Mouse (Mus musculus): ENCODE results near the gene 4931409K22Rik. TPM values are rescaled to one million over a fixed set of nuclear protein-coding genes. Genes with fewer than 3 reads are reported as not detected.
A peak's percentile ranks its signal among the peaks of the same experiment; 100 is the strongest.

Gene 4931409K22Rik
- polyA plus RNA-seq, 1 experiment from 2014 or later = 0.26 TPM

- Histone ChIP-seq H3K9me3 (no peaks in the 10 kb centered on the region), H3K9ac (no peak overlapping the region), H3K4me3 (no peak overlapping the region), H3K4me2 (no peak overlapping the region), H3K36me3 (no peaks in the 10 kb centered on the region), H3K27me3 (peaks cover 16% of the 10 kb centered on the region), H3K27ac (no peak overlapping the region), H3K4me1 (no peaks in the 10 kb centered on the region)
- 42% methylated on average over 11 of the region's 11 CpGs for WGBS
- no peak for ATAC-seq (ENCODE audit: insufficient number of reproducible peaks, low FRiP score, low TSS enrichment, low read depth)
These were observed 46.0 kb downstream of the 4931409K22Rik start for GRCm38 (mm10) chr5:24510635-24511034.

GRCm38 (mm10) chr5:24508406-24508805, 48.2 kb downstream of the 4931409K22Rik start:
- Histone ChIP-seq H3K4me1 (peaks cover 8% of the 10 kb centered on the region), H3K9me3 (no peaks in the 10 kb centered on the region), H3K4me2 (no peak overlapping the region), H3K36me3 (no peaks in the 10 kb centered on the region), H3K27ac (no peak overlapping the region), H3K4me3 (no peak overlapping the region), H3K9ac (no peak overlapping the region), H3K27me3 (peaks cover 33% of the 10 kb centered on the region)
- 91% methylated on average over 7 of the region's 7 CpGs for WGBS
- no peak for ATAC-seq (ENCODE audit: insufficient number of reproducible peaks, low FRiP score, low TSS enrichment, low read depth)

DNA sequence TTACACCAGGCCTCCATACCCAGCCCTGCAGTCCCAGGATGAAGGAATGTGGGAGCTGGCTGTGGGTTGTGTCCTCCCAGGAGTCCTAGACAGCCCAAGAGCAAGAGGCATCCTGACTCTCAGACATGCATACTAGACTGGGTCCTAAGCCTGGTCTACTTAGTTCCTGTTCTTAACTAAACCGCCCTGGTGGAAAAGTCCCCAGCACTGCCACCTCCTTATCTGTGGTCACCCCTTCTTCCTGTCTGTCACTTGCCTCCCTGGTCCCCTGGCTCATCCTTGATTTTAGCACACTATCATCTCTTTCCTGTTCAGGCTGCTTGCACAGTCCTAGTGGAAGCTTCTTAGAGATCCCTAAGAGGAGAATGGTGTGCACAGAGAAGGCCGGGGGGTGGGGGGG, 51.1 kb downstream of the 4931409K22Rik start:
- no peak overlapping the region for H3K4me3 ChIP-seq
- H3K4me2 ChIP-seq = no peak overlapping the region
- H3K4me1 ChIP-seq = peaks cover 8% of the 10 kb centered on the region
- no peak for ATAC-seq (ENCODE audit: insufficient number of reproducible peaks, low FRiP score, low TSS enrichment, low read depth)
- WGBS = 53% methylated on average over 2 of the region's 2 CpGs
- H3K36me3 ChIP-seq = peaks cover 22% of the 10 kb centered on the region
- no peak overlapping the region for H3K9ac ChIP-seq
- peaks cover 38% of the 10 kb centered on the region for H3K27me3 ChIP-seq
- no peaks in the 10 kb centered on the region for H3K9me3 ChIP-seq
- no peak overlapping the region for H3K27ac ChIP-seq

DNA sequence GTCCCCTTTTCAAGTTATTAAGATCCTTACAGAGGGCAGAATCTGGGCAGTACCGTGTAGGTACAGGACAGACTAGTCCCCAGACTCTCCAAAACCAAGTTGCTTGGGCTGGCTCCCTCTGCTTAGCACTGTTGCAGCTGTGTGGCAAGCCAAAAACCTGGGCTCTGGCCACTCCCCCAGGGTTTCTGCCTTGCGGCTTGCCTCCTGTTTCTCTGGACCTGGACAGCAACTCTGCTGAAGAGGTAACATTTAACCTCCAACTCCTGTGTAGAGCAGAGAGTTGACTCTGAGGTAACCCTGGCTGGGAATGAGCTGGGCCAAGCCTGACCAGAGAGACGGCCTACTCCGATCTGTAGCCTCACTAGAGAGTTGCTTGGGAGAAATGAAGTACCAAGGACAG, 53.8 kb downstream of the 4931409K22Rik start:
- H3K36me3 ChIP-seq = peaks cover 49% of the 10 kb centered on the region
- H3K27me3 ChIP-seq = peaks cover 38% of the 10 kb centered on the region
- H3K4me3 ChIP-seq = no peak overlapping the region
- WGBS = 64% methylated on average over 4 of the region's 4 CpGs
- no peaks in the 10 kb centered on the region for H3K9me3 ChIP-seq
- ATAC-seq (ENCODE audit: insufficient number of reproducible peaks, low FRiP score, low TSS enrichment, low read depth) = no peak
- no peak overlapping the region for H3K27ac ChIP-seq
- H3K4me2 ChIP-seq = no peak overlapping the region
- H3K9ac ChIP-seq = no peak overlapping the region
- peaks cover 8% of the 10 kb centered on the region for H3K4me1 ChIP-seq

GRCm38 (mm10) chr5:24500851-24501250, 55.8 kb downstream of the 4931409K22Rik start:
- H3K36me3 ChIP-seq = peaks cover 68% of the 10 kb centered on the region
- WGBS = 86% methylated on average over 11 of the region's 11 CpGs
- no peak for ATAC-seq (ENCODE audit: insufficient number of reproducible peaks, low FRiP score, low TSS enrichment, low read depth)

DNA sequence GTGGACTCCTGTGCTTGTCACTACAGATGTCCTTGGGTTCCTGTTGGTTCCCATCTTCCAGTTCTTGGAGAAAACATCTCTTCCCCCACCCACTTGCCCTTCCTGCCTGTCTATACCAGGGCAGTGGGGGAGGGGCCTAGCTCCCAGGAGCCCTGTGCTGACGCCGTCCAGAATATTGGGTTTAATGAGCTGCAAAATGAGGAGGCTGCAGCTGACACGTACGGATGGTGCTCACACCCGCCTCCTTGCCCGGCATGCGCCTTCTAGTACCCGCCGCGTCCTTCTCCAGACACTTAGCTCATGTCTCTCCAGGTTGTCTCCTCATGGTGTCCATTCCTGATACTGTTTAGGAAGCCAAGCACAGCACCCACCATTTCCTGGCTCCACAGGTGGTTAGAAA, 57.5 kb downstream of the 4931409K22Rik start:
- Histone ChIP-seq H3K4me3 (no peak overlapping the region), H3K27me3 (peaks cover 18% of the 10 kb centered on the region), H3K4me1 (0 out of 2 replicates have a peak, but pooled peaks cover under 1% of the 10 kb centered on the region), H3K4me2 (no peak overlapping the region), H3K9ac (no peak overlapping the region), H3K36me3 (peaks cover 86% of the 10 kb centered on the region), H3K27ac (no peak overlapping the region), H3K9me3 (no peaks in the 10 kb centered on the region)
- 87% methylated on average over 10 of the region's 10 CpGs for WGBS
- no peak for ATAC-seq (ENCODE audit: insufficient number of reproducible peaks, low FRiP score, low TSS enrichment, low read depth)

More at GRCm38 (mm10) chr5:24500851-24501250, 55.8 kb downstream of the 4931409K22Rik start:
- Histone ChIP-seq H3K27me3 (peaks cover 35% of the 10 kb centered on the region), H3K9me3 (no peaks in the 10 kb centered on the region), H3K27ac (no peak overlapping the region), H3K4me2 (no peak overlapping the region), H3K4me3 (no peak overlapping the region), H3K9ac (no peak overlapping the region), H3K4me1 (peaks cover 8% of the 10 kb centered on the region)

DNA sequence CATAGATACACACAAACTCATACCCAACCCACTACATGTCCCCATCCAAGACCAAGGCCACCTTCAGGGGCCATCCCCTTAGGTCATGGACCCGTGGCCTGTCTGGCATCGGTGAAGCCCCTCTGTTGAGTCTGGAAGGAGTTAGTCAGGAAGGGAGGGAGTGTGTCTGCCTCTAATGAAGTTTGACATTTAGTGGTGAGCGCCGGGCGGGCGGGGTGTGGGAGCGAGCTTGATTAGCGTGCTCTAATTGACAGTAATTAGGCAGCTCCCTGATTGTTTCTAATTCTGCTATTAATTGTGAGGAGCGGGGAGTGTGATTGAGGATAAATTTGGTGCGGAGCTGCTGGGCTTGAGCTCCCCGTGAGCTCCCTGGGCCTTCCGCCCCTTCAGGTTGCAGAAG, 59.1 kb downstream of the 4931409K22Rik start:
- Histone ChIP-seq H3K4me2 (no peak overlapping the region), H3K36me3 (peaks cover 99% of the 10 kb centered on the region), H3K9me3 (no peaks in the 10 kb centered on the region), H3K27ac (no peak overlapping the region), H3K27me3 (0 out of 2 replicates have a peak, but pooled peaks cover 4% of the 10 kb centered on the region), H3K4me1 (no peaks in the 10 kb centered on the region), H3K9ac (no peak overlapping the region), H3K4me3 (no peak overlapping the region)
- 70% methylated on average over 12 of the region's 12 CpGs for WGBS
- ATAC-seq (ENCODE audit: insufficient number of reproducible peaks, low FRiP score, low TSS enrichment, low read depth) = no peak

DNA sequence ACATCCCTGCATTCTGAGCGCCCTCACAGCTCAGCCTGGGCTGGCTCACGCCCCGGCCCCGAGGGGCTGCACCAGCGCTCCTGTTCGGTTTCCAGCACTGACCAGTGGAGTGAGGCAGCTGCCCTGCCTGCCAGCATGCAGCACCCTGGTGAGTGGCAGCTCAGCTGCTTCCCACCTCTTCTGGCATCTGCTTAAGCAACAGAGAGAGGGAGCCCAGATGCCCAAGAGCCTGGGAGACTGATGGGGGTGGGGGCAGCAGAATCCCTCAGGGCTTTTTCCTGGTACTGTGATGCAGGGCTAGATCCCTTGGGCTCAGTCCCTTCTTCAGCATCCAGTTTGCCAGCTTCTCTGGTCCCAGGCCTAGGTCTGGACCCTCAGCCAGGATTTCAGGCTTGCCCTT, 59.9 kb downstream of the 4931409K22Rik start:
- 75% methylated on average over 6 of the region's 6 CpGs for WGBS
- Histone ChIP-seq H3K9me3 (no peaks in the 10 kb centered on the region), H3K4me3 (no peak overlapping the region), H3K27me3 (0 out of 2 replicates have a peak, but pooled peaks cover 2% of the 10 kb centered on the region), H3K36me3 (peaks cover 99% of the 10 kb centered on the region), H3K9ac (no peak overlapping the region), H3K27ac (no peak overlapping the region), H3K4me1 (no peaks in the 10 kb centered on the region), H3K4me2 (no peak overlapping the region)
- no peak for ATAC-seq (ENCODE audit: insufficient number of reproducible peaks, low FRiP score, low TSS enrichment, low read depth)

DNA sequence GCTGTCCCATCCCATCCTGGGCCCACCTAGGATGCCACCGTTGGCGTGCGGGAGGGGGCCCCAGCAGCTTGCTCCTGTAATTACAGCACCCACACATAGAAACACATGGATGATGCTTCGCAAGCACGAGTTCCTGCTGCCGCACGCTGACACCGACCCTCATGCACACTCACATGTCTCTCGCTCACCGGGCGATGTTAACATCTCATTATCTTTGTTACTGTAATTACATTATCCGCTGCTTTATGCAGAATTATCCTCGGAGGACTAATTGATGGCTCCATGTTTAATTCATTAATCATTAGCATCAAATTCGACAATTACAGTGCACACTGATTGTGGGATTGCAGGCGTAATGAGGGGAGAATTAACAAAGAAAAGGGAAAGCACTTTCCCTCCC, 61.6 kb downstream of the 4931409K22Rik start:
- Histone ChIP-seq H3K36me3 (peaks cover 99% of the 10 kb centered on the region), H3K9ac (no peak overlapping the region), H3K4me1 (no peaks in the 10 kb centered on the region), H3K4me3 (no peak overlapping the region), H3K9me3 (no peaks in the 10 kb centered on the region), H3K27ac (no peak overlapping the region), H3K4me2 (no peak overlapping the region), H3K27me3 (no peaks in the 10 kb centered on the region)
- ATAC-seq (ENCODE audit: insufficient number of reproducible peaks, low FRiP score, low TSS enrichment, low read depth) = no peak
- WGBS = 89% methylated on average over 15 of the region's 15 CpGs

MicroRNAs within 50 kb of the gene (microRNA counts, 519-probe panel; counts per million panel counts)
- microRNA mmu-miR-671-3p (948 counts per million, percentile 3 among the panel's probes with 10 or more counts), microRNA mmu-miR-671-5p (not detected)

Small RNAs within 50 kb of the gene (microRNA-seq; reads per million reads assigned to microRNA genes)
- 591 reads per million, percentile 69 among the genes with 10 or more reads in this experiment for gene Mir671

Other genes with a start within 250 kb of the 4931409K22Rik start
- gene Kcnh2, start 205.2 kb downstream of the 4931409K22Rik start, polyA plus RNA-seq (2015; fragmentation: Nextera tagmentation; extraction: Ambion mirVana) = 3.5 and 4.9 TPM in 2 replicates
- 7.5 and 8.0 TPM in 2 replicates for gene Nos3, start 192.0 kb downstream of the 4931409K22Rik start, polyA plus RNA-seq (2015; fragmentation: Nextera tagmentation; extraction: Ambion mirVana)
- 2.0 and 2.8 TPM in 2 replicates for gene Atg9b, start 164.7 kb downstream of the 4931409K22Rik start, polyA plus RNA-seq (2015; fragmentation: Nextera tagmentation; extraction: Ambion mirVana)
- 38.9 and 46.5 TPM in 2 replicates for gene Abcb8, start 163.1 kb downstream of the 4931409K22Rik start, polyA plus RNA-seq (2015; fragmentation: Nextera tagmentation; extraction: Ambion mirVana)
- 0.24 and 0.73 TPM in 2 replicates for gene Asic3, start 143.4 kb downstream of the 4931409K22Rik start, polyA plus RNA-seq (2015; fragmentation: Nextera tagmentation; extraction: Ambion mirVana)
- gene Cdk5, start 133.3 kb downstream of the 4931409K22Rik start, polyA plus RNA-seq (2015; fragmentation: Nextera tagmentation; extraction: Ambion mirVana) = 48.6 and 54.9 TPM in 2 replicates
- gene Slc4a2, start 133.0 kb downstream of the 4931409K22Rik start, polyA plus RNA-seq (2015; fragmentation: Nextera tagmentation; extraction: Ambion mirVana) = 36.7 and 40.0 TPM in 2 replicates
- gene Fastk, start 111.5 kb downstream of the 4931409K22Rik start, polyA plus RNA-seq (2015; fragmentation: Nextera tagmentation; extraction: Ambion mirVana) = 108 and 130 TPM in 2 replicates
- 21.3 and 23.9 TPM in 2 replicates for gene Tmub1, start 109.0 kb downstream of the 4931409K22Rik start, polyA plus RNA-seq (2015; fragmentation: Nextera tagmentation; extraction: Ambion mirVana)
- gene Agap3, start 104.6 kb downstream of the 4931409K22Rik start, polyA plus RNA-seq (2015; fragmentation: Nextera tagmentation; extraction: Ambion mirVana) = 32.4 and 34.1 TPM in 2 replicates
- 0.06 and 0.10 TPM in 2 replicates for gene Gbx1, start 29.6 kb downstream of the 4931409K22Rik start, polyA plus RNA-seq (2015; fragmentation: Nextera tagmentation; extraction: Ambion mirVana)
- 0.99 and 1.8 TPM in 2 replicates for gene Asb10, start 15.8 kb downstream of the 4931409K22Rik start, polyA plus RNA-seq (2015; fragmentation: Nextera tagmentation; extraction: Ambion mirVana)
- gene Abcf2, start 20.7 kb upstream of the 4931409K22Rik start, polyA plus RNA-seq (2015; fragmentation: Nextera tagmentation; extraction: Ambion mirVana) = 97.2 and 98.2 TPM in 2 replicates
- 37.7 and 39.5 TPM in 2 replicates for gene Chpf2, start 29.9 kb upstream of the 4931409K22Rik start, polyA plus RNA-seq (2015; fragmentation: Nextera tagmentation; extraction: Ambion mirVana)
- gene Smarcd3, start 67.6 kb upstream of the 4931409K22Rik start, polyA plus RNA-seq (2015; fragmentation: Nextera tagmentation; extraction: Ambion mirVana) = 32.4 and 37.2 TPM in 2 replicates
- 31.3 and 32.9 TPM in 2 replicates for gene Nub1, start 128.7 kb upstream of the 4931409K22Rik start, polyA plus RNA-seq (2015; fragmentation: Nextera tagmentation; extraction: Ambion mirVana)
- 16.8 and 18.4 TPM in 2 replicates for gene Wdr86, start 173.9 kb upstream of the 4931409K22Rik start, polyA plus RNA-seq (2015; fragmentation: Nextera tagmentation; extraction: Ambion mirVana)
- gene Crygn, start 201.2 kb upstream of the 4931409K22Rik start, polyA plus RNA-seq (2015; fragmentation: Nextera tagmentation; extraction: Ambion mirVana) = 2.6 TPM in 1 of 2 replicates, not detected in the other

All from limb, embryonic 15.5 days (tissue).